Mouse (Mus musculus): ENCODE data around the gene Ppp1r14a.

DNA sequence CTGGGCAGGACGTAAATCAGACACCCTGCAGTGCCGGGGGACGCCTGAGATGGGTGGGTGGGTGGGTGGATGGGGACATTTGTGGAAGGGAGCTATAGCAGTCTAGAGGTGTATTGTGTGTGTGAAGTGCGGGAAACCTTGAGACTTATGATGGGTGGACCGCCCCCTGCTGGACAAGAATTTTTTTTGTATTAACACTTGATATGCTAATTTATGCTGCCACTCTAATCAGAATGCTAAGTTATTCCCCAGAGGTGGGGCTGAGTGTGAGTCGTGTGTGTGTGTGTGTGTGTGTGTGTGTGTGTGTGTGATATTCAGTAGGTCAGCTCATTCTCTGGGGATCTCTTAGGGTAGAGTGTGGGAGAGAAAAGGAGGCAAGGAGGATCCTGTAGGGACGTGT lies 17.5 kb downstream of the Ppp1r14a start:
- TF ChIP-seq HCFC1 (IDR thresholded peaks at IDR 0.05; ENCODE audit: borderline replicate concordance, insufficient read depth, low read length) (no peak), CHD2 (IDR thresholded peaks at IDR 0.05; ENCODE audit: low read depth, low read length) (no peak), ZNF384 (IDR thresholded peaks at IDR 0.05; ENCODE audit: low read depth, low read length) (no peak), ZC3H11A (IDR thresholded peaks at IDR 0.05; ENCODE audit: borderline replicate concordance, low read depth, low read length) (no peak)
